Mouse (Mus musculus): Measurements from ENCODE around the gene Atf6b. TPM values are rescaled to one million over a fixed set of nuclear protein-coding genes. Genes with fewer than 3 reads are reported as not detected.

Atf6b gene
- 50.7 TPM for total RNA-seq (2023)

GRCm38 (mm10) chr17:34646906-34647787 lies at the start of gene Atf6b:
Gene Atf6b (plus strand): TSS chr17:34647146.

DNA sequence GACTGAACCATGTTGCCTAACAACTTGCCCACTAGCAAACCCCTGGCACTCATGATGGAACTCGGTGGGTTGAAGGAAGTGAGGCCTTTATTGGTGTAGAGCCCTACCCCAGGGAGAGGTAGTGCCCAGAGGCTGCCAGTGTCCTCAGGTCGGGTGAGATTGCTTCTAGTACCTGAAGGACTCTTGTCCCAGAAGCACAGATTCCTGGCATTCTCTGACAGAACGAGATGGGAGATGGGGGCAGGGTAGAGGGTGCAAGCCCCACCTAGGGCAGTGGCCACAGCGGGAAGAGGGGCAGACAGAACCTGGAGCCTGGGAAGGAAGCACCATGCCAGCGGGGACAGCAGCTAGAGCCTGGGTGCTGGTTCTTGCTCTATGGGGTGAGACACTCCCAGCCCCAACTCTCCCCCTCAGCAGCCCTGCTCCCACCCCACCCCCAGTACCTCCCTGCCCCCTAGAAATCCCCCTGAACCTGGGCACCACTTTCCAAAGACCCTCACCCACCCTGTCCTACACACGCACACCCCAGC lies 49.3 kb upstream of the Atf6b start, which contains the start of gene Ager:
Ager (plus strand) TSS at position 297 of the 530 bp plus-strand sequence.

DNA sequence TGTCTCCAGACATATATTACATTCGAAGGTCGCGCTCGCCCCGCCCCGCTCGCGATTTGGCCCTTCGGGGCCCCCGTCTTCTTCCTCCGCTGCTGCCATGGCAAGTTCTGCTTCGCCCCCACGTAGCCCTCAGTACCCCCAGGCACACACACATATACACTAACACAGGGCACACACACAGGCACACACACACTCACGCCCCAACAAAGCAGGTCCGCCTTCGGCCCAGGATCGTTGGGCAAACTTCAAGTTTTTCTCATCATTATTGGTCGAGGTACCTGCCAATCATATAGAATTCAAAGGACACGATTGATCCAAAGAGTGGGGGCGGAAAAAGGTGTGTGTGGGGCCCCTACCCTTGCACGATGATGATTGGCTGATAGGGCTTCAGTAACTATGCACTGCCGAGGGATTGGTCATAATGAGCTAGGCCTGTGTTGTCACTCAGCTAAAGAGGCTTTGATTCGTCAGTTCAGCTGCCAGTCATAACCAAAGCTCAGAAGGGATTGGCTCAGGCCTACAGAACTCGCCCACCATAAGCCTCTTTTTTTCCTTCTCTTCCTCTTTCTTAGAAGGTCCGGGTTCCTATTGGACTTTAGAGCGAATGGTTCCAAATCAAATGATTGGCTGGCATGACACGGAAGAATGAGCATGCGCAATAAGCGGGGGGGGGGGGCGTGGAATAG lies 43.4 kb upstream of the Atf6b start, which contains the start of gene Rnf5:
Rnf5 (minus strand) TSS at position 316 of the 686 bp plus-strand sequence.

GRCm38 (mm10) chr17:34604061-34604508 lies 42.9 kb upstream of the Atf6b start, which contains the start of gene Agpat1:
Gene Agpat1 (plus strand): TSS chr17:34604262.

DNA sequence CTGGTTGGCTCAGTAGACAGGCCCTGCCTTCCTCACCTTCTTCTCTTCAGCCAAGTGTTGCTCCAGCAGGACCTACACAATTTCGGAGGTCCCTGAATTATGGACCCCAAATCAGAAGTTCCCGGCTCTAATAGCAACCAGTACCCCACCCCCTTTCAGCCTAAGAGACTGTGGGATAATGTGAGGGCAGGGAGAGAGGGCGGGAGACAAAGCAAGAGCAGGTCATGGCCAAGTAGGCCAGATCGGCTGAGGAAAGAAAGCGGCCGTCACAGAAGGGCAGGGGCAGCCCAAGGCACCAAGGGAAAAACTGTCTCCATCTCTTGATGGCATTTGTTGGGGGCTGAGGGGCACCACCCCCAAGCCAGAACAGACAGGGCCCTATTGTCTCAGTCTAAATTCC lies 31.1 kb upstream of the Atf6b start, which contains the start of gene Egfl8:
Egfl8 (minus strand) TSS at position 101 of the 400 bp plus-strand sequence.

DNA sequence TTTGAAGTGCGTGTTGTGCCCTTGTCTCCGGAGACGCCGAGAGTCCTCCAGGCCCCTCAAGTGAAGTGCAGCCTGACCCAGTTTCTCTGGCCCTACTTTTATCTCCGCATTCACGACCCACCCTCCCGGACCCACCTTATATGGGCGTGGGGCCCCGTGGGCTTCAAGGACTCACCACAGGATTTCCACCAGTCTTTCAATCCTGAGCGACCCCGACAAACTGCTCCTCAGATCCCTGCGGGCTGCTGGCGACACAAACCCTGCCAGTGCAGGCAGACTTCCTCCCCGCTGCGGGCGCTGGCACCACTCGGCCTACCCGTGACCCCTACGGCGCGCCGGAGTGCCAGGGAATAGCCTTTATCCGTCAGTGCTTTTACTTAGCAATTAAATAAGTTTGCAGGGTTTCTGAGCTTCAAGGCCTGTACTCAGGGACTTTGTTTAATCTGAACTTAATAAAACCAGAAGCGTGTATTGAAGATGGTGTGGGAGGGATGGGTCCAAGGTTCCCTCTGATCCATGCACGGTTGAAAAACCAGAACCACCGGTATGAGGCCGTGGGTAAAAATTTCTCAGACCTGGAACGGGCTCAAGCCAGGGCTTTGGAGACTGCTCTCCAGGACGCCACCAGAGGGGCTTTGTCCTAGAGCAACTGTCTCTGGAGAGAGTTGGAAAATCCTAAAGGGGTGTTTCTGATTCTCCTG lies 18.9 kb upstream of the Atf6b start, which contains the start of gene Ppt2:
Ppt2 (minus strand) TSS at position 568 of the 701 bp plus-strand sequence.

GRCm38 (mm10) chr17:34629221-34629751 lies 17.7 kb upstream of the Atf6b start, which contains the start of gene Prrt1:
Gene Prrt1 (plus strand): TSS chr17:34629533.

DNA sequence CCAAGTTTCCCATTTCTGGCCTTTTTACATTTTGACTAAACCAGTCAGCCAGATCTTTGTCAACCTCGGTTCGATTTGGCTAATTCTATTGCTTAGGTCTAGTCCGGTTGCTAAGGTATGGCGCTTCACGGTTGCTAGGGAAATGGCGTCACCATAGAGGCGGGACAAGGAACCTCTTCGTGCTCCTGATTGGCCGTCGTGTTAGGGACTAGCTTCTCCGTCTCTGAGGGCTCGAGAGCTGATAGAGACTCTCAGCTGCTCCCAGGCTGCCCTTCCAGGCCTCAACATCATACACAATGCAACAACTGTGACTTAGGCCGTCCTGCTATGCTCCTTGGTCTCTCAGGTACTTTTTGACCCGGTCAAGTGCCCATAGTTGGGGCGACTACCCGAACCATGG lies 2.3 kb upstream of the Atf6b start, which contains the start of gene Fkbpl:
Fkbpl (plus strand) TSS at position 157 of the 400 bp plus-strand sequence.

DNA sequence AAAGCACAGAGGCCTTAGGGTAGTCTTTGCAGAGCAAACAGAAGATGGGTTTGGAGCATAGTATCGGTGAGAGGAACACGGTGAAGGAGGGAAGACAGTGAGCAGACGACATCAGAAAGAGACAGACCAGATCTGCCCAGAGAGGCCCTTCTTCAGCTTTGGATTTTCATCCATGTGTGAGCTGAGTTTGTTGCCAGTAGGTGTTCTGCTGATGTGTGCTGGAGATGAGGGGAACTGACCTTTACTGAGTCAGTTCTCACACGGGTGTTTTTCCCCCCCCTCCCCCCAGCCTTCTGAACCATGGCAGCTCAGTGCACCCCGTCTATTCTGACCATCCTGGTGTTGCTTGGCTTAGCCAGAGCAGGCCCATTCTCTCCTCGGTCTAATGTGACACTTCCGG lies 23.3 kb downstream of the Atf6b start, which contains the start of gene Tnxb:
Tnxb (plus strand) TSS at position 301 of the 400 bp plus-strand sequence.

Other genes starting within 250 kb of the Atf6b start
- 1.2 TPM for gene BC051142, start 248.3 kb upstream of the Atf6b start, total RNA-seq (2023)
- not detected for gene Btnl4, start 169.8 kb upstream of the Atf6b start, total RNA-seq (2023)
- not detected for gene Btnl6, start 129.8 kb upstream of the Atf6b start, total RNA-seq (2023)
- gene Notch4, start 82.9 kb upstream of the Atf6b start, total RNA-seq (2023), result 1.6 TPM
- gene Gpsm3, start 57.3 kb upstream of the Atf6b start, total RNA-seq (2023), result 251 TPM
- 61.0 TPM for gene Pbx2, start 55.9 kb upstream of the Atf6b start, total RNA-seq (2023)
- 9.5 TPM for gene Ager, start 49.3 kb upstream of the Atf6b start, total RNA-seq (2023)
- 32.8 TPM for gene Rnf5, start 43.5 kb upstream of the Atf6b start, total RNA-seq (2023)
- 49.9 TPM for gene Agpat1, start 42.9 kb upstream of the Atf6b start, total RNA-seq (2023)
- gene Egfl8, start 31.2 kb upstream of the Atf6b start, total RNA-seq (2023), result 4.7 TPM
- gene Ppt2, start 18.6 kb upstream of the Atf6b start, total RNA-seq (2023), result 26.0 TPM
- gene Prrt1, start 17.6 kb upstream of the Atf6b start, total RNA-seq (2023), result 7.4 TPM
- 3.3 TPM for gene Fkbpl, start 2.4 kb upstream of the Atf6b start, total RNA-seq (2023)
- gene Tnxb, start 23.4 kb downstream of the Atf6b start, total RNA-seq (2023), result 0.98 TPM
- gene C4b, start 96.7 kb downstream of the Atf6b start, total RNA-seq (2023), result 4.4 TPM
- gene Cyp21a1, start 157.4 kb downstream of the Atf6b start, total RNA-seq (2023), result 0.33 TPM
- 51.0 TPM for gene Stk19, start 189.8 kb downstream of the Atf6b start, total RNA-seq (2023)
- 96.6 TPM for gene Dxo, start 189.9 kb downstream of the Atf6b start, total RNA-seq (2023)
- gene Skiv2l, start 203.1 kb downstream of the Atf6b start, total RNA-seq (2023), result 117 TPM
- 27.3 TPM for gene Nelfe, start 203.2 kb downstream of the Atf6b start, total RNA-seq (2023)
- 2.4 TPM for gene Cfb, start 215.4 kb downstream of the Atf6b start, total RNA-seq (2023)
- 4.9 TPM for gene Zbtb12, start 232.3 kb downstream of the Atf6b start, total RNA-seq (2023)
- 1.2 TPM for gene Gm20547, start 234.9 kb downstream of the Atf6b start, total RNA-seq (2023)